Mouse (Mus musculus) 3134 (cell line): ENCODE measurements around the gene Raf1.

Experiments used
- DNase-seq: peaks from one replicate; pipeline ENCODE4 v3.0.0-alpha.2; 2011; ENCODE audit warnings: low spot score; ENCODE audit not compliant: insufficient read length; ENCODE audit errors: extremely low read depth

Gene Raf1

GRCm38 (mm10) chr6:115626121-115626520 lies 50.3 kb downstream of the Raf1 start:
- no peak for DNase-seq

GRCm38 (mm10) chr6:115620942-115621341 lies 55.5 kb downstream of the Raf1 start:
- no peak for DNase-seq

GRCm38 (mm10) chr6:115619818-115620217 lies 56.6 kb downstream of the Raf1 start:
- DNase-seq, result no peak

GRCm38 (mm10) chr6:115615983-115616382 lies 60.5 kb downstream of the Raf1 start:
- DNase-seq, result no peak

- DNase-seq, result no peak
Observed at GRCm38 (mm10) chr6:115613793-115614192, 62.6 kb downstream of the Raf1 start.

GRCm38 (mm10) chr6:115610301-115610700 lies 66.1 kb downstream of the Raf1 start:
- DNase-seq, result no peak

- no peak for DNase-seq
Observed at GRCm38 (mm10) chr6:115609121-115609520, 67.3 kb downstream of the Raf1 start.

- DNase-seq, result no peak
Observed at GRCm38 (mm10) chr6:115607429-115607828, 69.0 kb downstream of the Raf1 start.

- no peak for DNase-seq
Observed at GRCm38 (mm10) chr6:115606461-115606860, 70.0 kb downstream of the Raf1 start.

- DNase-seq, result peak; percentile 87
Observed at GRCm38 (mm10) chr6:115601715-115602523, 74.5 kb downstream of the Raf1 start, which contains the start of gene Mkrn2. Gene Mkrn2 (plus strand): TSS chr6:115601902.

GRCm38 (mm10) chr6:115601322-115601714 lies 75.1 kb downstream of the Raf1 start:
- DNase-seq, result no peak

GRCm38 (mm10) chr6:115595667-115596066 lies 80.8 kb downstream of the Raf1 start:
- DNase-seq, result no peak

- no peak for DNase-seq
Observed at GRCm38 (mm10) chr6:115594463-115594862, 82.0 kb downstream of the Raf1 start.

GRCm38 (mm10) chr6:115593252-115593651 lies 83.2 kb downstream of the Raf1 start:
- no peak for DNase-seq

GRCm38 (mm10) chr6:115592458-115592857 lies 84.0 kb downstream of the Raf1 start, which contains the start of gene Mkrn2os:
Gene Mkrn2os (minus strand): TSS chr6:115592576.
- no peak for DNase-seq

- DNase-seq, result no peak
Observed at GRCm38 (mm10) chr6:115591692-115592359, 84.6 kb downstream of the Raf1 start.

GRCm38 (mm10) chr6:115586321-115586720 lies 90.1 kb downstream of the Raf1 start:
- DNase-seq, result no peak

GRCm38 (mm10) chr6:115584176-115584575 lies 92.3 kb downstream of the Raf1 start:
- DNase-seq, result no peak

- peak; percentile 64 for DNase-seq
Observed at GRCm38 (mm10) chr6:115583430-115584125, 92.9 kb downstream of the Raf1 start.

- no peak for DNase-seq
Observed at GRCm38 (mm10) chr6:115582328-115583115, 93.9 kb downstream of the Raf1 start.
